Mouse (Mus musculus) gastrocnemius, postnatal 25 days (tissue): ENCODE data around the gene Fam214b. TPM values are rescaled to one million over a fixed set of nuclear protein-coding genes. Genes with fewer than 3 reads are reported as not detected.

Experiments used
- DNase-seq: peaks from one replicate; pipeline ENCODE4 v3.0.0; 2022
- long read RNA-seq, 2 experiments: library from polyadenylated mRNA; stranded (forward); transcript quantifications; one replicate each; pipeline ENCODE4 v2.0.0; 2021
- total RNA-seq, 2 experiments: library from RNA; stranded (reverse); gene quantifications; 1 replicate in 1 of 2; 2 replicates in 1 of 2; pipeline ENCODE4 v1.2.3; 2021

Fam214b gene
- total RNA-seq, result 10 to 100 TPM; 18.7 to 33.5 TPM
- long read RNA-seq, experiment 1, partial matches to known transcripts, result 3 of 14 reads
- long read RNA-seq, experiment 1, other reads (novel, unspliced or antisense), result 5 of 14 reads
- long read RNA-seq, experiment 2, transcript Fam214b-201 (9 exons, 3,074 nt), result major isoform, 6 of 25 reads
- long read RNA-seq, experiment 2, partial matches to known transcripts, result 1 of 25 reads
- long read RNA-seq, experiment 2, other reads (novel, unspliced or antisense), result 11 of 25 reads

DNA sequence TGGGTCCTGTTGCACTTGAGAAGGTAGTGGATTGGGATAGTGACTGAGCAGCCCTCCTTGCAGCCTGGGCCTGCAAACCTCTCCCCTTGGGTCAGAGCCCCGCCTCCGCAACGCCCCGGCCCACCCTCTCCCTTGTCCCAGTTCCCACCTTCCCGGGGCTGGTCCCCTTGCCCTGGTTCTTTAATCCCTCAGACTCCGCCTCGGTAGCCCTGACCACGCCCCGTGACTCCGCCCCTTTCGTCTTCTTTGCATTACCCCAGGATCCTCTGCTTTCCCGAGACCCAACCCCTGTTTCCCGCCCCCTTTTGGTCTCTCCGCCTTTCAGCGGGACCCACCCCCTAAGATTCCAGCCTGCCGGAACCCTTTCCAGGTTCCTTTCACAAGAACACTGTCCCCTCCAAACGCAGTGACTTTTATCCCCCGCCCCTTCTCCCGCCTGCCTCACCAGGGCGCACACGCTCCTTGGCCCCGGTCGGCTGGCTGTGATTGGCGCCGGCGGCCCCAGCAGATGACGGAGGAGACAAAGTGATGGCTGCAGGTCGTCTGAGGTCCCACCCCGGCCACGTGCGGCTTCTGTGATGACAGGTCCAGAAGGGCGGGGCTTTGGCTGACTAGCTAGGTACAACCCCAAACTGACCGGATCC lies at the start of gene Fam214b:
TSS of gene Fam214b (minus strand) at position 562 of the 644 bp plus-strand sequence.
- DNase-seq, result peak; percentile 98

DNA sequence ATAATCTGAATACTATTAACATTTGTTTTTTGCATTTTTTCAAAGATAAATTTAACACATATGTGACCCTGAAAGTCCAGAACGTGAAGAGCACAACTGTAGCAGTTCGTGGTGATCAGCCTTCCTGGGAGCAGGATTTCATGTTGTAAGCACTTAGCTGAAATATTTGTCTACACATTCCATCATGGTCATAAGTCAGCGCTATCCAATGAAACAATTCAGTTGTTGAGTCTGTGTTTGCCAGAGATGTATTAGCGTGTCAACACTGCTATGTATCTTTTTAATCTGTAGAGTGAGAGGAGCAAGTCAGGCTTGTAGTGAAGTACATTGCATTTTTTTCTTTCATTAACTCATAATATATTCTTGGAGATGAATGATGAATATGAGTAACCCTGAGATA lies 45.2 kb upstream of the Fam214b start:
- no peak for DNase-seq

DNA sequence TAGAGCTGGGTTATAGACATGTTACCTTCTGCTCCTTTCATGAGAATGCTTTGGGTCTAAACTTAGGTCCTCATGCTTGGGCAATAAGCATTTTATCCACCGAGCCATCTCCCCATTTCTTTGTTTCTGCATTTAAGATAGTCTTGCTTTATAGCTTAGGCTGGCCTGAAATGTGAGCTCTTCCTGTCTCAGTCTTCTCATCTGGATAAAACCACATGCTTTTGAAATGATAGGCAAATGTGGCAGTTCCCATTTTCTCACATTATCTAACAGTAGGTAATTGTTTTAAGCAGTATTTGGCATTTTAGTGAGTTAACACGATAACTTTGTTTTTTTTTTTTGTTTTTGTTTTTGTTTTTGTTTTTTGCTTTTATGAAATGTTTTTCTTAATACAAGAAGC lies 43.9 kb upstream of the Fam214b start:
- no peak for DNase-seq

DNA sequence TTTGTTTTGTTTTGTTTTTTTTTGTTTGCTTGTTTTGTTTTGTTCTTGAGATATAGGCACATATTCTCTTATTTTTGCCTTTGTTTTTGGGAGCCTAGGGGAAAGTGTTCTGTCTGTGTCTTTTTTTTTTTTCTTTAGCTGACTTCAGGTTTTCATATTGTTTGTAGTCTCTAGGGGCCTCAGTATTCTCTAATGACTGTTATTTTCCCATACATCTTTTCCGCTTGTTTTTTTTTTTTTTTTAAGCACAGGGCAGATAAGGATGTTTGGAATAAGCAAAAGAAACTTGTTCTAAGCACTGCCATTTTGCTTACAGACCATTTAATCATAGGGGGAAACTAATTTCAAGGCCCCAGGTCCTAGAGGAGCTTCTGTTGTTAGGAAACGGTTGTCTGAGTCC lies 36.4 kb upstream of the Fam214b start:
- no peak for DNase-seq

DNA sequence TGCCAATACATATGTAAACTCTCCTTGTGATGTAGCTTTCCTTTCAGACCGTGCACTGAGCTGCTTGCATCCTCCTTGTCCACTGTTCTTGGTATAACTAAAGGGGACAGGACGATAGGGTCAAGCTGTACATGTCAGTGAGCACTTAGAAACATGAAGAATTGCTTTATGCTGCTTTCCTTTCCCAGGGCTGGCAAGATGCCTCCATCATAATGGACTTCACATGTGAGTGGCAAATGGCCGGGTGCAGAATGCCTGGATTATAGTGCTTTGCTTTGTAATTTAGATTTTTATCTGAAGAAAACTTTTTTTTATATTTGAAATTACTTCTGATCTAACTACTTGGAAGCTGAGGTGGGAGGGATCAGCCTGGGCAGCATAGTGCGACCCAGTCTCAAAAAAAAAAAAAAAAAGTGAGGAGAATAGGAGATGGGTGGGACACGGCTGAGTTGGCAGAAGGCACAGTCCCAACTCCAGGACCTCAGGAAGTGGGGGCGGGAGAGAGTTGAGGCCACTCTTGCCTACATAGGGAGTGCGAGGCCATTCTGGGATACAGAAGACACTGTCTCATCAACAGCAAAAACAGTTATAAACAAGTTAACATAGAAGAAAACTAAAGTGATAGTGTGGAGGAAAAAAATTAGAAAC lies 32.2 kb upstream of the Fam214b start:
- DNase-seq, result no peak

DNA sequence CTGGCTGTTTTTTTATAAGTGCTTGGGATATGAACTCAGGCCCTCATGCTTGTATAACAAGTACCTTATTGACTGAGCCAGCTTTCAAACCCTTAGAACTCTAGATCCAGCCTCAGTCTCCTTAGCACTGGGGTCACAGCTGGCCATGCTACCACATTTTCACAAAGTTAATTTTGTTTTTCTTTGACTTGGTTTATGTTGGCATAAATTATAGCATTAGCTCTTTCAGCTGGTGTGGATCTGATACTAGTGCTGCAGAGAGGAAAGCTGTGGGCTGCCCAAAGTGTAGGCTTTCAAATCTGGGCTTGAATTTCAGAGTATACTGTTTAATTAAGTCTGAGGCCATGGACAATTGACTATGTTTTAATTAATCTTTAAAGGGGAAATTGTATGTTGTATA lies 28.9 kb upstream of the Fam214b start:
- no peak for DNase-seq

DNA sequence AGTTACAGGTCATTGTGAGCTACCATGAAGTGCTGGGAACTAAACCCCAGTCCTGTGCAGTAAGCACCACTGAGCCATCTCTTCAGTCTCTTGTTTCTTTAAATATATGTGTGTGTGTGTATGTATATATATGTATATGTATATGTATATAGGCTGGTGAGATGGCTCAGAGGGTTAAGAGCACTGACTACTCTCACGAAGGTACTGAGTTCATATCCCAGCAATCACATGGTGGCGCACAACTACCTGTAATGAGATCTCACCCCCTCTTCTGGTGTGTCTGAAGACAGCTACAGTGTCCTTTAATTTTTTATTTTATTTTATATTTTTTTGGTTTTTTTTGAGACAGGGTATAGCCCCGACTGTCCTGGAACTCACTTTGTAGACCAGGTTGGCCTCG lies 19.5 kb upstream of the Fam214b start:
- DNase-seq, result no peak

DNA sequence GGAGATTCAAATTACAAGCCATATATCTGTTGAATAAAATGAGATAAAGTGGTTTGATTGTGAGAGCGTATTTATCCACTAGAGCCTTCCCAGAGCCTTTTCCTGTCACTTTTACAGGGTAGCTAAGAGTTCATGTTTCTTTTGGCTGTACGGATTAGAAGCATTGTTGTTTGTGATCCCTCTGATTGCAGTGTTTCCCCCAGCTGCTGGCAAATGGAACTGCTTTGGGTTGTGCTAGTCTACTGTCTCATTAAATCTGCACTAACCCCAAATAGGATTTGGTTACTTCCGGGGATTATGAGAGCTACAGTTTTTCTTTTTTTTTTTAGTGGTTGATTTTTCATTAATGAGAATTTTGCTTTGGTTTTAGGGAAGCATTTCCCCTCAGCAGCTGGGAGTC lies 14.3 kb upstream of the Fam214b start:
- no peak for DNase-seq

DNA sequence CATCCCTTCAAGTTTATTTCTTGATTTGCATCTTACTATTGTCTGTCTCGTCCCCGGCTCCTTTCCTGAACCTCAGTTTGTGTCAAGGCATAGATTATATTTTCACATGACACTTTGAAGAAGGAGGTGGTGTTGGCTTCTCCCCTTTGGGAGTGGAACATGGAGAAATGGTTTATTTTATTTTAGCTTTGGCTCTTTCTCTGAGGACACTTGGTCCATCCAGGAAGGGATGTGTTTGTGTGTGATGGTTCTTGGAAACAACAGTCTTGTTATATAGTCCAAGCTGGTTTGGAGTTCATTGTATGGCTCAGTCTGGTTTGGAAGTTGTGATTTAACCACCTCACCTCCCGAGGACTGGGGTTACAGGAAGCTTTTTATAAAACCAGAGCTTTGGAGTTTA lies 13.7 kb upstream of the Fam214b start:
- DNase-seq, result no peak

DNA sequence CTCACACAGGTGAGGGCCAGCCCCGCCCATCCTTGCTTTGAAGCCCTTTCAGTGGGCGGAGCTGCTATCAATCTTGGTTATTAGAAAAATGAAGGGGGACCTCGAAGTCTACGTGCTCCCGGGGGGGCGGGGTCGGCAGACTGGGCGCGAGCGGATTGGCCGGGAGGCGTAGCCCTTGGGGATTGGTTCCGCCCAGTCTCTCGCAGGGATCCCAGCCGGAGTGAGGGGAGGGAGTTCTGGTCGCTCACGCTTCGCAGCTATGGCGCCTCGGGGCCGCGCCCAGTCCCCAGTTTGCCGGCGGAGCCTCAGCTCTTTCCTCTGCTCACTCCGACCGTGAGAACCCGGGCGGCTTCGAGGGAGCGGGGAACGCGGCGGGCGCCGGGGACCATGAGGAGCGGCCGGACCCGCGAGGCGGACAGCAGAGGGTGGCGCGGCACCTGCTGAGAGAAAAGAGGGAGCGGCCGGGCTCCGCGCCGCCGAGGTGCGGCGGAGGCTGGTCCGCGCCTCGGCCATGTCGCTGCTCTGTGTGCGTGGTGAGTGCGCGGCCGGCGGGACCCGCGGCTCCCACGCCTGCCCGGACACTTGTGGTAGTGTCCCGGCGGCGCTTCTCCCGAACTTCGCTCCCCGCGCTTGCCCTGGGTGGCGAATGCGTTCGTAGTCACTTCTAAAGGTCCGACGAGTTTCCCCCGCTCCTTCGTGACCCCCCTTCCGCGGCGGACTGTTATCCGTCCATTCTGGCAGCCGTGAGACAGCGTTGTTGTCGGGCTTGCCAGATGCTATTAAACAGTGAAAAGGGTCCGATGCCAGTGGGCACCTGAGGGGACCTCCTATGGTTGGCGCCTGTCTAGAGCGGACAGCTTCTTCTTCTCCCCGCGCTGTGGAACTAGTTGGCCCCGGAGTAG lies 13.0 kb upstream of the Fam214b start, which contains the start of gene Unc13b:
TSS of gene Unc13b (plus strand) at position 201 of the 902 bp plus-strand sequence.
- DNase-seq, result peak; percentile 89

DNA sequence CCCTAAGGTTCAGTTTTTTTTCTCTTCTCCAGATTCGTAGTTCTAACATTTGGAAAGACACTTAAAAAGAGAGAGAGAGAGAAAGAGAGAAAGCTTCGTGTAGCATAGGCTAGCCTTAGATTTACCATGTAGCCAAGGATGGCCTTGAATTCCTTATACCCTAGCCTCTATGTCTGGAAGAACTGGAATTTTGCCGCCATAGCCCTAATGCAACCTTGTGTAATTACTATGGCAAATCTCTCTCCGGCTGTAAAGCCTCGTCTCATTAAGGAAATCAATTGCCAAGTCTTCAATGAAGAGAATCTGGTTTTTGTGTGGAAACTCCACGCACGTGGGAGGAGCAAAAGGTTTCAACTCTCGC lies 12.4 kb upstream of the Fam214b start:
- DNase-seq, result no peak

DNA sequence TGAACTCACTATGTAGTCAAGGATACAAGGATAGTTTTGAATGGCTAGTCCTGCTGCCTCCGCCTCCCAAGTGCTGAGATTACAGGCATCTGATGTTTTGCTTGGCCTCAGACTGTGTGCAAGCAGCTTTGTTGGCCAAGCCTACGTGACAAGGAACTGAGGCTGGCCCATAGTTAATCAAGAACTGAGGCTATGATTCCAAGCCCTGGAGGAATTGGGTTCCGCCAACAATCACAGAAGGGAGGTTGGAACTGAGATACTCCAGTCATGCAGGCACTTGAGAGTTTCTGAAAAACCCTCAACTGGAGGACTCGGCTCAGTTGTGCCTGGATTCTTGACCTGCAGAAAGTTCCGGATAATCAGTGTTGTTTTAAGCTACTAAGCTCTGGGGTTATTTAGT lies 11.6 kb upstream of the Fam214b start:
- no peak for DNase-seq

DNA sequence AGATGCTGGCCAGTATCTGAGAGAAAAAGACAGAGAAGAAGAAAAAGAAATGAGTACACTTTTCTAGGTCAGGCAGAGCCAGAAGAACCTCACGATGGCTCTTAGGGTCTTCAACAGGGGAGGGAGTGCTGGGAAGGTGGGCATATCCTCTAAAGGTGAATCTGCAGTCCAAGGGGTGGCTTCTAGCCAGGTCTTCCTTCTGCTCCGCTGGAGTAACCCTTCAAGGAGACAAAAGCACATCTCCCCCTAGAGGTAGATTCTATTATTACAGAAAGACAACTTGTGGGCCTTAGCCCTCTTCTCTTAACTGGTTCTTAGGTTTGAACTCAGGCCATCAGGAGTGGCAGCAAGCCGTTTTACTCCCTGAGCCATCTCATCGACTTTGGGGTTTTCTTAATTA lies 6.6 kb upstream of the Fam214b start:
- DNase-seq, result no peak

DNA sequence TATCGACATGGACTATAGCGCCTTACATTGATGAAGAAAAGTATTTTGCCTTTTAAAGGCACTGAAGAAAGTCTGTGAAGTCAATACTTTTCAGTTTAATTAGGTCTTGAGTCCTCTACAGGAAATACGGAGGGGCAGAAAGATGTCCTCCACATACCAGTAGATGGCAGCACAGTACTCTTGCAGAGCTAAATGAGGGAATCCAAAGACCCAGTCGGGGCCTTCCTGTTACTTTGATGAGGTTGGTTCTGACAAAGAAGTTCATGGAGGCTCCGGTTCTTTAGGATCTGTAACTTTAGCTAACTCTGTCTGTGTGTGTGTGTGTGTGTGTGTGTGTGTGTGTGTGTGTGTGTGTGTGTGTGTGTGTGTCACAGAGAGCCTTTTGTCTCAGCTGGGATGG lies 1.2 kb upstream of the Fam214b start:
- peak; percentile 62 for DNase-seq

DNA sequence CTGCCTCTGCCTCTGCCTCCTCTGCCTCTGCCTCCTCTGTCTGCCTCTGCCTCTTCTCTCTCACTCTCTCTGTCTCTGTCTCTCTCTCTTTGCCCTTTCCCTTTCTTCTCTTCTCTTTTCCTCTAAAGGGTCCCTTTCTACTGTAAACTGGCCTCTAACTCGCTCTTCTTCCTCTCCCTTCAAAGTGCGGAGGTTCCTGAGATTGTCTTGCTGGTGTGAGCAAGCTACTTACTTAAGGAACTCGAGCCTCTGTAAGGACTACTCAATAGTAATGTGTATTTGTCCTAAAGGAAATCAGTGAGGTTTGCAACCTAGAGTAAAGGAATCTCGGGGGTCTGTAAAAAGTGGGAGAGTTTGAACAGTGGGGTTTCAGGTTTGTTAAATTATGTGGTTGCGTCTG lies 587 bp upstream of the Fam214b start:
- no peak for DNase-seq

DNA sequence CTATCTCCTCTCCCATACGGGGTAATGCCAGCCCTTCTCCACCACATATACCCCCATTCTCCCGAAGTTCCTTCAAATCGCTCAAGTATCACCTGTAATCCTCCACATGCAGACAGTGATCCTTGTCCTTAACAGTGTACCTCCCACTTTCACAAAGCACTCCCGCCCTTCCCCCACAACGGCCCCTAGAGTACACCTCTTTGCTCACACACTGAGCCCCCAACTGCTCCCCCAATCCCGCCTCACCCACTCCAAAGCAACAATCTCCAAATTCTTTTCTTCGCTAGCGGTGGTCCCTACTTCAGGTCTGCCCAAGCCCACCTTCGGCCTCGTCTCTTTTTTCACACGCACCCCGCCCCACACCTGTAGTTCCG lies 748 bp downstream of the Fam214b start:
- no peak for DNase-seq

DNA sequence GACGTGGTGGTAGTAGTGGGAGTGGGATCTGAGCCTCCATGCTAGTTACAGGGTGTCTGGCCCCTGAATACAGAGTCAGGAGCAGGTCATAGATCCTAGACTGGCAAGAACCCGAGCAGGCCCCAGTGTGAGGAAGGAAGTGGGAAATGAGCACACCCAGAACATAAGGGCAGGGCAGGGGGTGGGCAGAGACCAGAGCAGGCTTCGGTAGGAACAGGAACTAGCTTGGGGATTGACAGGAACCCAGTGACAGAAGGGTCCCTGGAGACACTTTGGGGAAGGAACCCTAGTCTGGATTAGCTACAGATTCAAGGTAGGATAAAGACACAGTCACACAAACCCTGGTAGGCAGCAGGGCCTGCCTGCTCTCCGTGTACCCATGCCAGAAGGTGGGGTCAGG lies 1.3 kb downstream of the Fam214b start:
- peak; percentile 42 for DNase-seq

DNA sequence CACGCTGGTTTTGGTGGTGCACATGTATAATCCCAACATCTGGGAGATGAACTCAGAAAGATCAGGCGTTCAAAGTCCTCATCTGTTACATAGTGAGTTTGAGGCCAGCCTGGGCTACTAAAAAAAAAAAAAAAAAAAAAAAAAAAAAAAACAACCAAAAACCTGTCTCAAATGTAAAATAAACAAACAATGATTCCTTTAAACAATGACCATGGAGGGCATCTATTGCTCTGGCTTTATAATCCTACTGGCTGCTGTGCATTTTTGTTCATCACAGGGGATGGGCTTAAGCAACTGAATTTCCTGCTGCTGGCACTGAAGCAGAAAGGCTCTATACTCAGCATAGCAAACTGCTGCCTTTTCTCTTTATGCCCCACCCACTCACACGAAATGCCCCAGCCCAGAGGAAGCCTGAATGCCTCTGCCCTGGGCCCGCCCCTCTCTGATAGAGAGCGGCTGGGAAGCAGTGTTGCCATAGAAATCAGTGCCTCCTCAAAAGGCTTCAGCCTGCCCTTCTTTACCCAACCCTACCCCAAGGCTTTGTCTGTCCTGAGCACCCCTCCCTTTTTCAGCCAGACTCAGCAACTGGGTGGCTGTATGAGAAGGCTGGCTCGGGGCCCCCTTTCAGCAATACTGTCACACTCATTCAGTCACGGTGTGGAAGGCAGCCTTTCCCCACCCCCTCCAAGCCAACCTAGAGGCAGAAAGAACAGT lies 2.2 kb downstream of the Fam214b start:
- DNase-seq, result peak; percentile 54

DNA sequence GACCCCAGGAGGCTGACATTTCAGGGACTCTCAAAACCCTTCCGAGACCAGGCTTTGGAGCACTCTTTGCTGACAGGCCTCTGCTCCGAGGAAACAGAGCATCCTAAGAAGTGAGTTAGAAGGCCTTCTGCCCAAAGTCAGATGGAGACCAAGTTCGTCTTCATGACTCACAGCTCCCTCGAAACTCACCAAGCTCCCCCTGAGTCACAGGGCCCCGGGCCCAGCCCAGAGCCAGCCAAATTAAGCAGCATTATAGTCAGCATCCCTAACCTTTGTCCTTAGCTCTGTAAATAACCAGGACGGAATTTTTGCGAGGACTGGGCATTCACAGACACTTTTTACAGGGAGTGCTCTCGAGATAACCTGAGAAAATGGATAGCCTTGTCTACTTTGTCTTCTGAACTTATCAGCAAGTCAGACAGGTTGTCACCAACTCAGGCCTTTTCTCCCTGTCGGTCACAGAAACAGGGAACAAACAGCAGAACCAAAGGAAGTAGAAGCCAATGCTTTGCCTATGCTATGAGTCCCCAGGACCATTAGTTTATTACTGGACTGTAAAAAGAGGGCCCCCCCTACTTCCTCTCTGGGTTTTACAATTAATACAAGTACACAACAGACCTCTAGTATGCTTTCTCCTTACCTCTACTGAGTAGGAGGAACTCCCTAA lies 5.0 kb downstream of the Fam214b start:
- DNase-seq, result no peak

DNA sequence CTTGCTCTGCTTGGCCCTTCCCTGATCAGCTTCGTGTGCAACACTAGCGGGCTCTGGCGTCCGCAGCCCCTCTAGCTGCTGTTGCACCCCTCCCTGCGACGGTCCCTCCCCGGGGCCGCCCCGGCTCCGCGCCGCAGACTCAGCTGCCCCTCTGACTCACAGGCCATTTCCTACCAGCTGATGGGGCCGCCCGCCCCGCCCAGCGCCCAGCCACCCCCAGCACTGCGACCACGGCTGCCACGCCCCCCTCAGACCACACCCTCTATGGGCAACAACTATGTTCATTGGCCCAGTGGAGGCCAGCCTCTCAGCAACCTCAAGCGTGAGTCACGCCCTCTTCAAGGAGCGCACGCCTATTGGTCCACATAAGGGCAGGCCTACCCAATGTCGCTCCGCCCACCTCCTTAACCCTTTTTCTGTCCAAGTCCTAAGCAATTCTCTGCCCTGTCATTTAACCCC lies 5.9 kb downstream of the Fam214b start:
- DNase-seq, result peak; percentile 98

DNA sequence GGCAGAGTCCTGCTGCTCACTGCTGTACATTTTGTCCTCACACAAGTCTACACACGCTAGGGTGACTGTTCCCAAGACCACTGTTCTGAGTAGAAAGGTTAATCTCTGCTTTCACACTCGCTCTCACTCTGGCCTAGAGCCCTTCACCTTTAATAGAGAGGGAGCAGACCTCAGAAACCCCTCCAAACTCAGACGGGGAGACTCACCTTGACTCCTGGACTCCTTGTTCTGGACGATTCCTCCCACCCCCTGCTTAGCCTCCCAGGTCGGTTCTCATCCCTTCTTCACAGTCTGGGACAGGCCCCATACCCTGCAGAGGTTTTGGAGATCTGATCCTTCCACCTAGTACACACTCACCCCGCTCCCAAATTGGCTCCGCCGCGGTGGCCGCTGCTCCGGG lies 6.4 kb downstream of the Fam214b start:
- no peak for DNase-seq
